Mouse (Mus musculus) hindbrain, embryonic 14.5 days (tissue): ENCODE data around the gene Mtmr12. TPM values are rescaled to one million over a fixed set of nuclear protein-coding genes. Genes with fewer than 3 reads are reported as not detected.

Experiments used
- ATAC-seq: fragments of 200-750 bp; cut with Nextera tagmentation; 2 replicates; pipeline ENCODE4 v1.8.0; 2017; ENCODE audit warnings: moderate number of reproducible peaks, mild to moderate bottlenecking, moderate TSS enrichment, moderate library complexity; ENCODE audit not compliant: low FRiP score
- DNase-seq: peaks from one replicate; pipeline ENCODE4 v3.0.0-alpha.2; 2015; ENCODE audit warnings: low spot score
- H3K27ac ChIP-seq: fragments of 300-500 bp; sonication (generic); 2 replicates; pipeline ENCODE4 v1.5.1; 2014; ENCODE audit warnings: mild to moderate bottlenecking, moderate library complexity
- H3K27me3 ChIP-seq: fragments of 300-500 bp; sonication (generic); 2 replicates; pipeline ENCODE4 v1.6.1; 2014; ENCODE audit warnings: mild to moderate bottlenecking, low read length, mixed read lengths; ENCODE audit not compliant: control insufficient read depth, insufficient read depth
- H3K36me3 ChIP-seq: fragments of 300-500 bp; sonication (generic); replicated peaks from 2 replicates; pipeline ENCODE4 v1.6.1; 2014; ENCODE audit not compliant: control insufficient read depth, insufficient read depth
- H3K4me1 ChIP-seq: fragments of 300-500 bp; sonication (generic); replicated peaks from 2 replicates; pipeline ENCODE4 v1.6.1; 2014; ENCODE audit warnings: antibody characterized with exemption, low read length, mixed read lengths; ENCODE audit not compliant: control insufficient read depth, insufficient read depth
- H3K4me2 ChIP-seq: fragments of 300-500 bp; sonication (generic); replicated peaks from 2 replicates; pipeline ENCODE4 v1.6.1; 2014; ENCODE audit warnings: mild to moderate bottlenecking, moderate library complexity
- H3K4me3 ChIP-seq: fragments of 300-500 bp; sonication (generic); replicated peaks from 2 replicates; pipeline ENCODE4 v1.5.1; 2014; ENCODE audit warnings: mild to moderate bottlenecking, low read length
- H3K9ac ChIP-seq: fragments of 300-500 bp; sonication (generic); 2 replicates; pipeline ENCODE4 v1.6.1; 2014
- H3K9me3 ChIP-seq: fragments of 300-500 bp; sonication (generic); 2 replicates; pipeline ENCODE4 v1.6.1; 2016; ENCODE audit warnings: low read length; ENCODE audit not compliant: control insufficient read depth
- WGBS: fragments of 180-500 bp; shearing (Covaris S2); extraction: QIAGEN DNeasy Blood & Tissue Kit; methylation state at CpG from one replicate; pipeline ENCODE4 v1.1.7; 2014; 5-methylcytosine and 5-hydroxymethylcytosine counted together
- polyA plus RNA-seq: library from polyadenylated mRNA; unstranded; fragments of >200 nt; fragmentation: Nextera tagmentation; extraction: Ambion mirVana; gene quantifications from 2 replicates; pipeline ENCODE4 v1.2.1, GENCODE M21; 2014

The Mtmr12 gene
- polyA plus RNA-seq, 1 experiment from 2014 or later = 7.9 TPM

- no peaks in the 10 kb centered on the region for H3K27me3 ChIP-seq
- no peak for ATAC-seq
- WGBS = 70% methylated on average over 8 of the region's 8 CpGs
These were observed 101.6 kb downstream of the Mtmr12 start for GRCm38 (mm10) chr15:12306188-12307071.

GRCm38 (mm10) chr15:12307114-12307513 is 102.3 kb downstream of the Mtmr12 start:
- Histone ChIP-seq H3K9ac (no peak overlapping the region), H3K4me3 (no peak overlapping the region), H3K27ac (no peak overlapping the region), H3K36me3 (no peaks in the 10 kb centered on the region), H3K27me3 (no peaks in the 10 kb centered on the region), H3K9me3 (no peaks in the 10 kb centered on the region), H3K4me1 (no peaks in the 10 kb centered on the region), H3K4me2 (no peak overlapping the region)
- ATAC-seq (no peak), DNase-seq (no peak)
- WGBS = 82% methylated on average over 4 of the region's 4 CpGs

More at GRCm38 (mm10) chr15:12306188-12307071, 101.6 kb downstream of the Mtmr12 start:
- no peak overlapping the region for H3K4me3 ChIP-seq
- no peak overlapping the region for H3K9ac ChIP-seq
- H3K27ac ChIP-seq = no peak overlapping the region
- H3K4me2 ChIP-seq = no peak overlapping the region
- no peaks in the 10 kb centered on the region for H3K9me3 ChIP-seq
- no peak for DNase-seq
- no peaks in the 10 kb centered on the region for H3K36me3 ChIP-seq
- no peaks in the 10 kb centered on the region for H3K4me1 ChIP-seq

- 87% methylated on average over 5 of the region's 5 CpGs for WGBS
- no peaks in the 10 kb centered on the region for H3K36me3 ChIP-seq
- no peaks in the 10 kb centered on the region for H3K9me3 ChIP-seq
- H3K4me3 ChIP-seq = no peak overlapping the region
- DNase-seq = no peak
- no peaks in the 10 kb centered on the region for H3K27me3 ChIP-seq
- ATAC-seq = no peak
- no peak overlapping the region for H3K4me2 ChIP-seq
- no peaks in the 10 kb centered on the region for H3K4me1 ChIP-seq
- no peak overlapping the region for H3K27ac ChIP-seq
- no peak overlapping the region for H3K9ac ChIP-seq
These were observed 103.7 kb downstream of the Mtmr12 start for GRCm38 (mm10) chr15:12308539-12308938.

GRCm38 (mm10) chr15:12310676-12311075 is 105.8 kb downstream of the Mtmr12 start:
- no peak overlapping the region for H3K4me2 ChIP-seq
- no peaks in the 10 kb centered on the region for H3K27me3 ChIP-seq
- H3K4me1 ChIP-seq = no peaks in the 10 kb centered on the region
- H3K9ac ChIP-seq = no peak overlapping the region
- H3K36me3 ChIP-seq = no peaks in the 10 kb centered on the region
- WGBS = 93% methylated on average over 4 of the region's 4 CpGs
- no peak overlapping the region for H3K27ac ChIP-seq
- ATAC-seq (no peak), DNase-seq (no peak)
- H3K9me3 ChIP-seq = no peaks in the 10 kb centered on the region
- no peak overlapping the region for H3K4me3 ChIP-seq

- ATAC-seq = no peak
- Histone ChIP-seq H3K36me3 (no peaks in the 10 kb centered on the region), H3K27ac (no peak overlapping the region), H3K4me2 (no peak overlapping the region), H3K9ac (no peak overlapping the region), H3K4me1 (no peaks in the 10 kb centered on the region), H3K4me3 (no peak overlapping the region), H3K27me3 (no peaks in the 10 kb centered on the region), H3K9me3 (no peaks in the 10 kb centered on the region)
- WGBS = 87% methylated on average over 7 of the region's 7 CpGs
- DNase-seq = no peak
These were observed 106.6 kb downstream of the Mtmr12 start for GRCm38 (mm10) chr15:12311465-12311864.

GRCm38 (mm10) chr15:12313255-12313654 is 108.4 kb downstream of the Mtmr12 start:
- Histone ChIP-seq H3K9me3 (no peaks in the 10 kb centered on the region), H3K27ac (no peak overlapping the region), H3K36me3 (no peaks in the 10 kb centered on the region), H3K9ac (no peak overlapping the region), H3K4me1 (no peaks in the 10 kb centered on the region), H3K27me3 (no peaks in the 10 kb centered on the region), H3K4me3 (no peak overlapping the region), H3K4me2 (no peak overlapping the region)
- 18% methylated on average over 1 of the region's 1 CpGs for WGBS
- no peak for ATAC-seq
- DNase-seq = no peak

- no peak overlapping the region for H3K9ac ChIP-seq
- ATAC-seq (no peak), DNase-seq (no peak)
- no peak overlapping the region for H3K4me2 ChIP-seq
- H3K27me3 ChIP-seq = peaks cover 3% of the 10 kb centered on the region; the same call in 1 of the 2 replicates
- 83% methylated on average over 5 of the region's 5 CpGs for WGBS
- H3K4me1 ChIP-seq = no peaks in the 10 kb centered on the region
- no peak overlapping the region for H3K4me3 ChIP-seq
- H3K36me3 ChIP-seq = no peaks in the 10 kb centered on the region
- no peaks in the 10 kb centered on the region for H3K9me3 ChIP-seq
- H3K27ac ChIP-seq = no peak overlapping the region
These were observed 109.8 kb downstream of the Mtmr12 start for GRCm38 (mm10) chr15:12314584-12314983.

- Histone ChIP-seq H3K9ac (no peak overlapping the region), H3K36me3 (no peaks in the 10 kb centered on the region), H3K4me1 (no peaks in the 10 kb centered on the region), H3K4me2 (no peak overlapping the region), H3K27me3 (peaks cover 10% of the 10 kb centered on the region), H3K4me3 (no peak overlapping the region), H3K9me3 (no peaks in the 10 kb centered on the region), H3K27ac (no peak overlapping the region)
- DNase-seq = no peak
- 71% methylated on average over 2 of the region's 2 CpGs for WGBS
- no peak for ATAC-seq
These were observed 111.2 kb downstream of the Mtmr12 start for GRCm38 (mm10) chr15:12315996-12316395.

- H3K9ac ChIP-seq = no peak overlapping the region
- 95% methylated on average over 5 of the region's 5 CpGs for WGBS
- ATAC-seq (no peak), DNase-seq (no peak)
- H3K27me3 ChIP-seq = peaks cover 10% of the 10 kb centered on the region
- H3K4me2 ChIP-seq = no peak overlapping the region
- H3K9me3 ChIP-seq = no peaks in the 10 kb centered on the region
- no peaks in the 10 kb centered on the region for H3K4me1 ChIP-seq
- no peak overlapping the region for H3K27ac ChIP-seq
- no peaks in the 10 kb centered on the region for H3K36me3 ChIP-seq
- no peak overlapping the region for H3K4me3 ChIP-seq
These were observed 112.5 kb downstream of the Mtmr12 start for GRCm38 (mm10) chr15:12317290-12317689.
